Mouse (Mus musculus) hindbrain, embryonic 14.5 days (tissue): Measurements from ENCODE around the gene Pten. TPM values are rescaled to one million over a fixed set of nuclear protein-coding genes. Genes with fewer than 3 reads are reported as not detected.

Source experiments
- ATAC-seq: fragments of 200-750 bp; cut with Nextera tagmentation; 2 replicates; pipeline ENCODE4 v1.8.0; 2017; ENCODE audit warnings: moderate number of reproducible peaks, mild to moderate bottlenecking, moderate TSS enrichment, moderate library complexity; ENCODE audit not compliant: low FRiP score
- DNase-seq: peaks from one replicate; pipeline ENCODE4 v3.0.0-alpha.2; 2015; ENCODE audit warnings: low spot score
- H3K27ac ChIP-seq: fragments of 300-500 bp; sonication (generic); 2 replicates; pipeline ENCODE4 v1.5.1; 2014; ENCODE audit warnings: mild to moderate bottlenecking, moderate library complexity
- H3K27me3 ChIP-seq: fragments of 300-500 bp; sonication (generic); 2 replicates; pipeline ENCODE4 v1.6.1; 2014; ENCODE audit warnings: mild to moderate bottlenecking, low read length, mixed read lengths; ENCODE audit not compliant: control insufficient read depth, insufficient read depth
- H3K36me3 ChIP-seq: fragments of 300-500 bp; sonication (generic); replicated peaks from 2 replicates; pipeline ENCODE4 v1.6.1; 2014; ENCODE audit not compliant: control insufficient read depth, insufficient read depth
- H3K4me1 ChIP-seq: fragments of 300-500 bp; sonication (generic); replicated peaks from 2 replicates; pipeline ENCODE4 v1.6.1; 2014; ENCODE audit warnings: antibody characterized with exemption, low read length, mixed read lengths; ENCODE audit not compliant: control insufficient read depth, insufficient read depth
- H3K4me2 ChIP-seq: fragments of 300-500 bp; sonication (generic); replicated peaks from 2 replicates; pipeline ENCODE4 v1.6.1; 2014; ENCODE audit warnings: mild to moderate bottlenecking, moderate library complexity
- H3K4me3 ChIP-seq: fragments of 300-500 bp; sonication (generic); replicated peaks from 2 replicates; pipeline ENCODE4 v1.5.1; 2014; ENCODE audit warnings: mild to moderate bottlenecking, low read length
- H3K9ac ChIP-seq: fragments of 300-500 bp; sonication (generic); 2 replicates; pipeline ENCODE4 v1.6.1; 2014
- H3K9me3 ChIP-seq: fragments of 300-500 bp; sonication (generic); 2 replicates; pipeline ENCODE4 v1.6.1; 2016; ENCODE audit warnings: low read length; ENCODE audit not compliant: control insufficient read depth
- WGBS: fragments of 180-500 bp; shearing (Covaris S2); extraction: QIAGEN DNeasy Blood & Tissue Kit; methylation state at CpG from one replicate; pipeline ENCODE4 v1.1.7; 2014; 5-methylcytosine and 5-hydroxymethylcytosine counted together
- polyA plus RNA-seq: library from polyadenylated mRNA; unstranded; fragments of >200 nt; fragmentation: Nextera tagmentation; extraction: Ambion mirVana; gene quantifications from 2 replicates; pipeline ENCODE4 v1.2.1, GENCODE M21; 2014

The Pten gene
- polyA plus RNA-seq, 1 experiment from 2014 or later: 22.8 TPM

- peak overlapping the region; percentile 49 for H3K4me2 ChIP-seq
- H3K9ac ChIP-seq: 0 out of 2 replicates have a peak overlapping the region, but pooled peaks have one; percentile 20
- peaks cover 11% of the 10 kb centered on the region for H3K4me1 ChIP-seq
- 5% methylated on average over 18 of the region's 18 CpGs for WGBS
- 0 out of 2 replicates have a peak, but pooled peaks have one; percentile 34 for ATAC-seq
- no peaks in the 10 kb centered on the region for H3K9me3 ChIP-seq
- no peaks in the 10 kb centered on the region for H3K27me3 ChIP-seq
- no peaks in the 10 kb centered on the region for H3K36me3 ChIP-seq
- DNase-seq: no peak
- peak overlapping the region; percentile 16 for H3K4me3 ChIP-seq
- H3K27ac ChIP-seq: no peak overlapping the region
These were observed 110.0 kb downstream of the Pten start for GRCm38 (mm10) chr19:32867181-32867897.

DNA sequence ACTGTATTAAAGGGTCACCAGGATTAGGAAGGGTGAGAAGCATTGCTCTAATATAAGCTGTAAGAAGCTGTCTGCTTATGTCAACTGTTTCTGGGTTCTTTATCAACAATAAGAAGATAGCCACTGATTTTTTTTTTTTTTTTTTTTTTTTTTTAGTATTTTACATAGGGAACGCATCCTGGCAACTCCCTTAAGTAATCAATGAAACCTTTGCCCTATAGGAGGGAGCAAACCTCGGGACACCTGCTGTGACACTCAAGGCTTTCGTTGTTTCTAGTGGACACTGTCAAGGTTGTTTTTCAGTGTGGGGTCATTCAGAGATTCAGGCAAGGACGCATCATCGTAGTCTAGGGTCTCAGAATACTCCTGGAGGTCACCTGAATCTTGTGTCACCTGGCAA lies 111.3 kb downstream of the Pten start:
- Histone ChIP-seq H3K27ac (no peak overlapping the region), H3K36me3 (no peaks in the 10 kb centered on the region), H3K9me3 (no peaks in the 10 kb centered on the region), H3K4me2 (no peak overlapping the region), H3K4me1 (peaks cover 11% of the 10 kb centered on the region), H3K9ac (no peak overlapping the region), H3K4me3 (no peak overlapping the region), H3K27me3 (no peaks in the 10 kb centered on the region)
- DNase-seq (no peak), ATAC-seq (no peak)
- 58% methylated on average over 5 of the region's 5 CpGs for WGBS

GRCm38 (mm10) chr19:32869053-32869680 lies 111.9 kb downstream of the Pten start:
- H3K4me2 ChIP-seq: no peak overlapping the region
- 44% methylated on average over 10 of the region's 10 CpGs for WGBS
- no peaks in the 10 kb centered on the region for H3K9me3 ChIP-seq
- no peak overlapping the region for H3K27ac ChIP-seq
- no peaks in the 10 kb centered on the region for H3K36me3 ChIP-seq
- no peaks in the 10 kb centered on the region for H3K27me3 ChIP-seq
- ATAC-seq: no peak
- no peak overlapping the region for H3K9ac ChIP-seq
- DNase-seq: no peak
- no peak overlapping the region for H3K4me3 ChIP-seq
- H3K4me1 ChIP-seq: peaks cover 15% of the 10 kb centered on the region

GRCm38 (mm10) chr19:32873904-32874637 lies 116.8 kb downstream of the Pten start:
- ATAC-seq: no peak; the same call in 1 of the 2 replicates

More at GRCm38 (mm10) chr19:32873904-32874637, 116.8 kb downstream of the Pten start:
- no peak overlapping the region for H3K4me2 ChIP-seq
- DNase-seq: no peak
- H3K4me3 ChIP-seq: no peak overlapping the region
- H3K36me3 ChIP-seq: no peaks in the 10 kb centered on the region
- H3K4me1 ChIP-seq: 0 out of 2 replicates have a peak, but pooled peaks cover 9% of the 10 kb centered on the region
- H3K9ac ChIP-seq: no peak overlapping the region
- no peaks in the 10 kb centered on the region for H3K9me3 ChIP-seq
- 15% methylated on average over 7 of the region's 7 CpGs for WGBS
- no peaks in the 10 kb centered on the region for H3K27me3 ChIP-seq
- no peak overlapping the region for H3K27ac ChIP-seq

Other genes with a start within 250 kb of the Pten start
- gene Papss2, start 161.7 kb upstream of the Pten start, polyA plus RNA-seq: 1.8 TPM in 2 replicates
- 128 and 144 TPM in 2 replicates for gene Atad1, start 17.7 kb upstream of the Pten start, polyA plus RNA-seq